Mouse (Mus musculus) kidney, embryonic 15.5 days (tissue): ENCODE data around the gene Gm21028. TPM values are rescaled to one million over a fixed set of nuclear protein-coding genes. Genes with fewer than 3 reads are reported as not detected.
"Not testable (repeated sequence)": the region's sequence is repeated elsewhere in the genome, so short reads cannot be mapped to it uniquely, and the experiment has no call there.

ENCODE experiments used
- ATAC-seq: fragments of 200-750 bp; cut with Nextera tagmentation; replicated peaks from 2 replicates; pipeline ENCODE4 v1.8.0; 2017; ENCODE audit warnings: moderate TSS enrichment; ENCODE audit not compliant: low FRiP score
- H3K27ac ChIP-seq: fragments of 300-500 bp; sonication (generic); 2 replicates; pipeline ENCODE4 v1.5.1; 2015; ENCODE audit warnings: mild to moderate bottlenecking, inconsistent platforms
- H3K27me3 ChIP-seq: fragments of 300-500 bp; sonication (generic); 2 replicates; pipeline ENCODE4 v1.6.1; 2015; ENCODE audit warnings: inconsistent platforms
- H3K36me3 ChIP-seq: fragments of 300-500 bp; sonication (generic); 2 replicates; pipeline ENCODE4 v1.6.1; 2015; ENCODE audit warnings: inconsistent platforms
- H3K4me1 ChIP-seq: fragments of 300-500 bp; sonication (generic); 2 replicates; pipeline ENCODE4 v1.6.1; 2015; ENCODE audit warnings: inconsistent platforms
- H3K4me2 ChIP-seq: fragments of 300-500 bp; sonication (generic); 2 replicates; pipeline ENCODE4 v1.6.1; 2015; ENCODE audit warnings: moderate library complexity, mild to moderate bottlenecking, inconsistent platforms
- H3K4me3 ChIP-seq: fragments of 300-500 bp; sonication (generic); replicated peaks from 2 replicates; pipeline ENCODE4 v1.5.1; 2015; ENCODE audit warnings: mild to moderate bottlenecking, inconsistent platforms
- H3K9ac ChIP-seq: fragments of 300-500 bp; sonication (generic); 2 replicates; pipeline ENCODE4 v1.6.1; 2015; ENCODE audit warnings: mild to moderate bottlenecking, inconsistent platforms
- H3K9me3 ChIP-seq: fragments of 300-500 bp; sonication (generic); replicated peaks from 2 replicates; pipeline ENCODE4 v1.6.1; 2016; ENCODE audit warnings: inconsistent platforms
- WGBS: fragments of 180-500 bp; shearing (Covaris S2); methylation state at CpG from one replicate; pipeline ENCODE4 v1.1.7; 2015; ENCODE audit warnings: mixed read lengths; 5-methylcytosine and 5-hydroxymethylcytosine counted together
- microRNA-seq: library from miRNA; unstranded; fragments of <30 nt; microRNA quantifications from one replicate; pipeline ENCODE4, GENCODE M21; 2016
- polyA plus RNA-seq: library from polyadenylated mRNA; unstranded; fragments of >200 nt; fragmentation: Nextera tagmentation; extraction: Ambion mirVana; gene quantifications from 2 replicates; pipeline ENCODE4 v1.2.1, GENCODE M21; 2015

Gm21028 gene
- not detected in 2 replicates for polyA plus RNA-seq

DNA sequence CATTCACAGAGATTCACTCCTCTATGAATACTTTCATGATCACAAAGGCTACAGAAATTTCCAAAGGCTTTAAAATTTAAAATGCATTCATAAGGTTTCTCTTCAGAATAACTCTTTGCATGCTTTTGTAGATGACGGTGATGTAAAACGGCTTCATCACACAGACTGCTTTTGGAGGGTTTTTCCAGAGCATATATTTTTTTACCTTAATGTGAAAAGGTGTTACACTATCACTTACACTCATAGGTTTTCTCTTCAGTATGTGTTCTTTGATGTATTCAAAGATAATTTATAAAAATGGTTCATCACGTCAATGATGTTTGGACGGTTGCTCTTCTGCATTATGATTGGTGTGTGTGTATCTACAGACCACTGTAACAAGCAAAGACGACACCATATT is at the start of gene Gm21028:
TSS of gene Gm21028 (minus strand) at position 101 of the 400 bp plus-strand sequence.
- Histone ChIP-seq H3K4me2 (no peak within 1 kb of the TSS), H3K9me3 (peaks cover 44% of the 10 kb centered on the region), H3K27me3 (no peaks in the 10 kb centered on the region), H3K36me3 (peaks cover 15% of the 10 kb centered on the region), H3K27ac (no peak within 1 kb of the TSS), H3K4me1 (no peaks in the 10 kb centered on the region), H3K4me3 (no peak within 1 kb of the TSS), H3K9ac (no peak within 1 kb of the TSS)
- 95% methylated on average over 5 of the region's 5 CpGs for WGBS
- ATAC-seq, result no peak

DNA sequence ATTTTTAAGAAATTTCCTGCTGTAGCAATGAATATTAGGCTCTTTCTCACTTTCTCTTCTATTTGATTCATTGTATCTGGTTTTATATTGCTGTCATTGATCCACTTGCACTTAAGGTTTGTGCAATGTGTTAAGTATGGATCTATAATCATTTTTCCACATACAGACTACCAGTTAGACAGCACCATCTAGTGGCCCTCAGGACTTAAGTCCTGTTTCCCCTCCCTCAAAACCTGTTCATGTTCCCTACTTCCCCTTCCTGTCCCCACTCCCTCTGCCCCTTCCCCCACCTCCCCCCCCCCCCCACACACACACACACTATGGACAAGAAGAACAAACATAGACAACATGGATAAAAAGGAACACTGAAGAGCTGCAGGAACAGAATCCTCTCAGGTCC is 17.3 kb upstream of the Gm21028 start:
- not testable (repeated sequence) for H3K4me3 ChIP-seq, H3K27ac ChIP-seq, H3K9me3 ChIP-seq, H3K4me2 ChIP-seq, H3K4me1 ChIP-seq, H3K36me3 ChIP-seq, ATAC-seq, H3K9ac ChIP-seq, H3K27me3 ChIP-seq

GRCm38 (mm10) chr7:42592413-42592812 is 14.0 kb upstream of the Gm21028 start, which contains the start of gene Zfp977:
Gene Zfp977, minus strand, starts transcription at chr7:42592547.
- not testable (repeated sequence) for H3K27me3 ChIP-seq, ATAC-seq, H3K4me1 ChIP-seq, H3K9ac ChIP-seq, H3K4me3 ChIP-seq, H3K9me3 ChIP-seq, H3K36me3 ChIP-seq, H3K4me2 ChIP-seq, H3K27ac ChIP-seq
- 91% methylated on average over 11 of the region's 11 CpGs for WGBS

- H3K9ac ChIP-seq, H3K36me3 ChIP-seq, H3K4me2 ChIP-seq, H3K4me3 ChIP-seq, H3K9me3 ChIP-seq, H3K4me1 ChIP-seq, ATAC-seq, H3K27me3 ChIP-seq, H3K27ac ChIP-seq: not testable (repeated sequence)
Measured at GRCm38 (mm10) chr7:42591311-42591710, 12.9 kb upstream of the Gm21028 start.

- no peak overlapping the region for H3K9ac ChIP-seq
- no peaks in the 10 kb centered on the region for H3K4me1 ChIP-seq
- peaks cover 10% of the 10 kb centered on the region for H3K9me3 ChIP-seq
- 69% methylated on average over 3 of the region's 3 CpGs for WGBS
- H3K4me3 ChIP-seq, result no peak overlapping the region
- no peak overlapping the region for H3K27ac ChIP-seq
- no peaks in the 10 kb centered on the region for H3K27me3 ChIP-seq
- H3K36me3 ChIP-seq, result no peaks in the 10 kb centered on the region
- ATAC-seq, result no peak
- H3K4me2 ChIP-seq, result no peak overlapping the region
Measured at GRCm38 (mm10) chr7:42551766-42552165, 26.6 kb downstream of the Gm21028 start.

Small RNAs within 50 kb of the gene (microRNA-seq; reads per million reads assigned to microRNA genes)
- not detected for gene Gm24938

Other genes with a start within 250 kb of the Gm21028 start
- not detected in 2 replicates for gene 4933421I07Rik, start 130.5 kb downstream of the Gm21028 start, polyA plus RNA-seq
- gene Zfp141, start 72.8 kb downstream of the Gm21028 start, polyA plus RNA-seq, result 10.2 and 11.6 TPM in 2 replicates
- gene Zfp977, start 14.0 kb upstream of the Gm21028 start, polyA plus RNA-seq, result 2.2 and 2.3 TPM in 2 replicates
- 4.7 TPM in 2 replicates for gene Zfp976, start 64.0 kb upstream of the Gm21028 start, polyA plus RNA-seq
- 8.1 and 8.7 TPM in 2 replicates for gene Zfp975, start 114.2 kb upstream of the Gm21028 start, polyA plus RNA-seq
- not detected in 2 replicates for gene Gm17067, start 148.4 kb upstream of the Gm21028 start, polyA plus RNA-seq
- not detected in 2 replicates for gene Vmn2r62, start 214.9 kb upstream of the Gm21028 start, polyA plus RNA-seq